ENCODE assay signal across 24 mouse cellular contexts in genomic region chr15:81842275-81842674, GRCm38 (mm10). TPM values are rescaled to one million over a fixed set of nuclear protein-coding genes. Genes with fewer than 3 reads are reported as not detected.
DNase-seq lines count a peak whose midpoint lies in the region; ATAC-seq lines count a peak whose summit lies in the region.
"Had no signal": no experiment of that assay in that cellular context is flagged by ENCODE, and none has a peak within 500 bp of the region (broad histone marks: within the 10 kb centered on the region; RNA-seq: fewer than 3 reads in every experiment).

No protein-coding gene starts in this region.

- peak; percentile 44 for DNase-seq in cerebellum, adult 9-10 months
- no peak for DNase-seq in cerebellum, adult 18-20 months
- DNase-seq in right cerebral cortex, postnatal 10 days (ENCODE audit: low spot score in 2 of 2) = no peak
- DNase-seq in spleen, adult 12 weeks (ENCODE audit: low spot score) = no peak
- DNase-seq: adrenal gland, postnatal 10 days; adrenal gland, postnatal 36 days; B cell, adult 2 months; cerebellum, adult 11 months; cerebellum, postnatal 36 days; gastrocnemius, postnatal 25 days; heart, adult 2 months; kidney, adult 18-20 months had no signal

- H3K4me3 ChIP-seq in brown adipose tissue, adult 24 weeks (ENCODE audit: insufficient read depth, low read depth, low read length) = no peak overlapping the region
- H3K4me3 ChIP-seq: forebrain, embryonic 10.5 days; forebrain, embryonic 13.5 days; heart, adult 2 months; heart, embryonic 10.5 days; heart, embryonic 13.5 days; hindbrain, embryonic 10.5 days; hindbrain, embryonic 13.5 days; intestine, embryonic 15.5 days had no signal

- ATAC-seq in granulocyte monocyte progenitor cell, adult 5-6 weeks (replicated peaks; ENCODE audit: poor library complexity, severe bottlenecking) = peak; percentile 43
- ATAC-seq: forebrain, embryonic 13.5 days; forebrain, embryonic 16.5 days; hindbrain, embryonic 16.5 days; intestine, embryonic 15.5 days; Patski had no signal

- H3K4me1 ChIP-seq in brown adipose tissue, adult 24 weeks (ENCODE audit: control insufficient read depth, insufficient read depth, insufficient read length, low read length) = peaks cover 20% of the 10 kb centered on the region

- H3K27ac ChIP-seq in brown adipose tissue, adult 24 weeks (replicated peaks; ENCODE audit: low read depth, low read length) = peak overlapping the region; percentile 66
- H3K27ac ChIP-seq: forebrain, embryonic 10.5 days; forebrain, embryonic 13.5 days; heart, adult 2 months; heart, embryonic 10.5 days; heart, embryonic 13.5 days; hindbrain, embryonic 10.5 days; hindbrain, embryonic 13.5 days; intestine, embryonic 15.5 days had no signal

RNA-seq across cellular contexts. Expression of gene Tob2, which starts 16.3 kb away (rescaled TPM):
- 79.0 and 87.4 TPM in 2 replicates for polyA plus RNA-seq in brown adipose tissue, adult 24 weeks (2012; ENCODE audit: insufficient read depth, insufficient read length, missing spikeins)
- 35.0 and 39.6 TPM in 2 replicates for total RNA-seq in granulocyte monocyte progenitor cell, adult 5-6 weeks (2014; fragmentation: Nextera tagmentation)
- 14.7 and 19.3 TPM in 2 replicates for total RNA-seq in granulocyte monocyte progenitor cell, adult 5-6 weeks (2017)

RNA-seq across cellular contexts. Expression of gene Phf5a, which starts 29.4 kb away (rescaled TPM):
- polyA plus RNA-seq in brown adipose tissue, adult 24 weeks (2012; ENCODE audit: insufficient read depth, insufficient read length, missing spikeins) = 42.4 and 46.3 TPM in 2 replicates
- total RNA-seq in granulocyte monocyte progenitor cell, adult 5-6 weeks (2014; fragmentation: Nextera tagmentation) = 101 and 107 TPM in 2 replicates
- 79.2 and 148 TPM in 2 replicates for total RNA-seq in granulocyte monocyte progenitor cell, adult 5-6 weeks (2017)

RNA-seq across cellular contexts. Expression of gene Aco2, which starts 29.8 kb away (rescaled TPM):
- polyA plus RNA-seq in brown adipose tissue, adult 24 weeks (2012; ENCODE audit: insufficient read depth, insufficient read length, missing spikeins) = 3,633 and 4,102 TPM in 2 replicates
- total RNA-seq in granulocyte monocyte progenitor cell, adult 5-6 weeks (2014; fragmentation: Nextera tagmentation) = 123 and 126 TPM in 2 replicates
- total RNA-seq in granulocyte monocyte progenitor cell, adult 5-6 weeks (2017) = 156 and 180 TPM in 2 replicates

RNA-seq across cellular contexts. Expression of gene Tef, which starts 40.1 kb away (rescaled TPM):
- polyA plus RNA-seq in brown adipose tissue, adult 24 weeks (2012; ENCODE audit: insufficient read depth, insufficient read length, missing spikeins) = 33.0 and 53.3 TPM in 2 replicates
- 6.6 and 9.4 TPM in 2 replicates for total RNA-seq in granulocyte monocyte progenitor cell, adult 5-6 weeks (2014; fragmentation: Nextera tagmentation)
- total RNA-seq in granulocyte monocyte progenitor cell, adult 5-6 weeks (2017) = 6.9 and 10.1 TPM in 2 replicates
